Mouse (Mus musculus) forebrain, embryonic 13.5 days (tissue): Measurements from ENCODE around the gene Zscan4e. TPM values are rescaled to one million over a fixed set of nuclear protein-coding genes. Genes with fewer than 3 reads are reported as not detected.
"Not testable (repeated sequence)": the region's sequence is repeated elsewhere in the genome, so short reads cannot be mapped to it uniquely, and the experiment has no call there.

Experiments
- ATAC-seq: fragments of 200-750 bp; cut with Nextera tagmentation; 2 replicates; pipeline ENCODE4 v1.8.0; 2017
- H3K27ac ChIP-seq: fragments of 300-500 bp; sonication (generic); 2 replicates; pipeline ENCODE4 v1.5.1; 2015; ENCODE audit warnings: inconsistent platforms, mild to moderate bottlenecking, moderate library complexity
- H3K27me3 ChIP-seq: fragments of 300-500 bp; sonication (generic); 2 replicates; pipeline ENCODE4 v1.6.1; 2015; ENCODE audit warnings: mild to moderate bottlenecking, inconsistent platforms
- H3K36me3 ChIP-seq: fragments of 300-500 bp; sonication (generic); 2 replicates; pipeline ENCODE4 v1.6.1; 2015; ENCODE audit warnings: mild to moderate bottlenecking, inconsistent platforms; ENCODE audit not compliant: poor library complexity, severe bottlenecking
- H3K4me1 ChIP-seq: fragments of 300-500 bp; sonication (generic); 2 replicates; pipeline ENCODE4 v1.6.1; 2015; ENCODE audit warnings: inconsistent platforms
- H3K4me2 ChIP-seq: fragments of 300-500 bp; sonication (generic); 2 replicates; pipeline ENCODE4 v1.6.1; 2015; ENCODE audit warnings: inconsistent platforms, mild to moderate bottlenecking, moderate library complexity
- H3K4me3 ChIP-seq: fragments of 300-500 bp; sonication (generic); 2 replicates; pipeline ENCODE4 v1.5.1; 2015; ENCODE audit warnings: mild to moderate bottlenecking, inconsistent platforms
- H3K9ac ChIP-seq: fragments of 300-500 bp; sonication (generic); 2 replicates; pipeline ENCODE4 v1.6.1; 2015; ENCODE audit warnings: mild to moderate bottlenecking, inconsistent platforms
- H3K9me3 ChIP-seq: fragments of 300-500 bp; sonication (generic); replicated peaks from 2 replicates; pipeline ENCODE4 v1.6.1; 2016; ENCODE audit warnings: inconsistent platforms
- microRNA-seq: library from miRNA; unstranded; fragments of <30 nt; microRNA quantifications from one replicate; pipeline ENCODE4, GENCODE M21; 2016
- polyA plus RNA-seq: library from polyadenylated mRNA; unstranded; fragments of >200 nt; fragmentation: Nextera tagmentation; extraction: Ambion mirVana; gene quantifications from 2 replicates; pipeline ENCODE4 v1.2.1, GENCODE M21; 2015

The Zscan4e gene
- not detected in 2 replicates for polyA plus RNA-seq

DNA sequence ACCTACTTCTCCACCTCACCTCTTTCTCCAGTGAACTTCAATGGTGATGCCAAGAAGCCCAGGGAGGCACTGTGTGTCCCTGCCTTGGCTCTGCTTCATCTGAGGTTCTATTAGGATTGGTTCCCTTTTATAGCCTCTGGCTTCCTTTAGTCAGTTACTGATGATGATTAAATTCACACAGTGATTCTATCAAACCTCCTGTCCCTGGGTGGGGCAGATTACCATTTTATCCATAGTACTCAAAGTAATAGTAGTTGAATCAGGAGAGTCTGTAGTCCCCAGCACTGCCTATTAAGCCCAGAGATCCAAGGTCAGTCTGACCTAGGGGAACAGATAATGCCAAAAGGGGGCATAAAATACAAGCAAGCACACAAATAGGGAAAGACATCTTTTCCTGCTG lies at the start of gene Zscan4e:
TSS of gene Zscan4e (minus strand) at position 101 of the 400 bp plus-strand sequence.
- not testable (repeated sequence) for H3K27ac ChIP-seq, H3K36me3 ChIP-seq, ATAC-seq, H3K9ac ChIP-seq, H3K27me3 ChIP-seq, H3K4me2 ChIP-seq, H3K4me3 ChIP-seq, H3K4me1 ChIP-seq, H3K9me3 ChIP-seq

Small RNA genes lying within 50 kb of the gene (microRNA-seq; reads per million reads assigned to microRNA genes)
- gene Gm23087 (not detected), gene Gm26248 (not detected)

Other genes starting within 250 kb of the Zscan4e start
- not detected in 2 replicates for gene Zscan4-ps1, start 241.0 kb downstream of the Zscan4e start, polyA plus RNA-seq
- not detected in 2 replicates for gene Zscan4d, start 144.5 kb downstream of the Zscan4e start, polyA plus RNA-seq
- gene Zscan4f, start 87.2 kb upstream of the Zscan4e start, polyA plus RNA-seq: not detected in 2 replicates
- gene Zscan4-ps2, start 203.6 kb upstream of the Zscan4e start, polyA plus RNA-seq: not detected in 2 replicates